Mouse (Mus musculus): Measurements from ENCODE around the gene Ndufs1.
"Not testable (repeated sequence)": the region's sequence is repeated elsewhere in the genome, so short reads cannot be mapped to it uniquely, and the experiment has no call there.

The Ndufs1 gene

GRCm38 (mm10) chr1:63182636-63183270, 6.1 kb upstream of the Ndufs1 start:
- peak; percentile 54 for DNase-seq

GRCm38 (mm10) chr1:63182212-63182611, 5.6 kb upstream of the Ndufs1 start:
- peak; percentile 49 for DNase-seq

- DNase-seq: no peak
Measured at GRCm38 (mm10) chr1:63181480-63181879, 4.8 kb upstream of the Ndufs1 start.

- DNase-seq: peak; percentile 94
Measured at GRCm38 (mm10) chr1:63181019-63181418, 4.4 kb upstream of the Ndufs1 start.

GRCm38 (mm10) chr1:63180575-63180974, 3.9 kb upstream of the Ndufs1 start:
- not testable (repeated sequence) for DNase-seq

GRCm38 (mm10) chr1:63180122-63180521, 3.5 kb upstream of the Ndufs1 start:
- DNase-seq: no peak

GRCm38 (mm10) chr1:63178308-63178707, 1.7 kb upstream of the Ndufs1 start:
- no peak for DNase-seq

GRCm38 (mm10) chr1:63176259-63176603, 402 bp downstream of the Ndufs1 start:
- DNase-seq: no peak

- DNase-seq: peak; percentile 22
Measured at GRCm38 (mm10) chr1:63175853-63176252, 780 bp downstream of the Ndufs1 start.

- no peak for DNase-seq
Measured at GRCm38 (mm10) chr1:63168638-63169037, 8.0 kb downstream of the Ndufs1 start.

GRCm38 (mm10) chr1:63140231-63140630, 36.4 kb downstream of the Ndufs1 start:
- no peak for DNase-seq

GRCm38 (mm10) chr1:63138586-63138985, 38.0 kb downstream of the Ndufs1 start:
- not testable (repeated sequence) for DNase-seq

GRCm38 (mm10) chr1:63137971-63138370, 38.7 kb downstream of the Ndufs1 start:
- no peak for DNase-seq

- DNase-seq: no peak
Measured at GRCm38 (mm10) chr1:63134530-63134929, 42.1 kb downstream of the Ndufs1 start.

- no peak for DNase-seq
Measured at GRCm38 (mm10) chr1:63131766-63132165, 44.9 kb downstream of the Ndufs1 start.

GRCm38 (mm10) chr1:63130883-63131282, 45.8 kb downstream of the Ndufs1 start:
- DNase-seq: no peak

GRCm38 (mm10) chr1:63129857-63130690, 46.6 kb downstream of the Ndufs1 start:
- peak; percentile 25 for DNase-seq

GRCm38 (mm10) chr1:63129273-63129672, 47.4 kb downstream of the Ndufs1 start:
- no peak for DNase-seq

- DNase-seq: no peak
Measured at GRCm38 (mm10) chr1:63126206-63126605, 50.4 kb downstream of the Ndufs1 start.

- DNase-seq: peak; percentile 63
Measured at GRCm38 (mm10) chr1:63123823-63124450, 52.7 kb downstream of the Ndufs1 start.

GRCm38 (mm10) chr1:63122005-63122404, 54.6 kb downstream of the Ndufs1 start:
- DNase-seq: no peak

- DNase-seq: no peak
Measured at GRCm38 (mm10) chr1:63120382-63120781, 56.3 kb downstream of the Ndufs1 start.

GRCm38 (mm10) chr1:63119675-63120074, 57.0 kb downstream of the Ndufs1 start:
- no peak for DNase-seq

GRCm38 (mm10) chr1:63115540-63115939, 61.1 kb downstream of the Ndufs1 start:
- DNase-seq: peak; percentile 34

All from kidney, postnatal 14 days (tissue).